Mouse (Mus musculus) CD4-positive, CD25-positive, alpha-beta regulatory T cell, adult 2 months (primary cell): ENCODE results near the gene Snrnp70.
"Not testable (repeated sequence)": the region's sequence is repeated elsewhere in the genome, so short reads cannot be mapped to it uniquely, and the experiment has no call there.

Experiments used
- DNase-seq: peaks from one replicate; pipeline ENCODE4 v3.0.0-alpha.2; 2012; ENCODE audit warnings: low read depth, low spot score

Snrnp70 gene

GRCm38 (mm10) chr7:45368178-45368577 is 27.4 kb downstream of the Snrnp70 start:
- no peak for DNase-seq

GRCm38 (mm10) chr7:45367020-45367880 is 28.3 kb downstream of the Snrnp70 start:
- peak; percentile 97 for DNase-seq

- DNase-seq: no peak
These were observed 28.9 kb downstream of the Snrnp70 start, which contains the start of gene Ppfia3 for GRCm38 (mm10) chr7:45366652-45367019. TSS of gene Ppfia3 (minus strand) at chr7:45367019.

- DNase-seq: peak; percentile 30
These were observed 29.5 kb downstream of the Snrnp70 start for GRCm38 (mm10) chr7:45365742-45366651.

- DNase-seq: no peak
These were observed 31.6 kb downstream of the Snrnp70 start for GRCm38 (mm10) chr7:45363983-45364382.

GRCm38 (mm10) chr7:45362801-45363200 is 32.7 kb downstream of the Snrnp70 start:
- DNase-seq: peak; percentile 81

GRCm38 (mm10) chr7:45361243-45361804 is 34.2 kb downstream of the Snrnp70 start:
- DNase-seq: peak; percentile 91

- DNase-seq: peak; percentile 38
These were observed 35.0 kb downstream of the Snrnp70 start for GRCm38 (mm10) chr7:45360404-45361125.

GRCm38 (mm10) chr7:45359081-45359480 is 36.5 kb downstream of the Snrnp70 start:
- not testable (repeated sequence) for DNase-seq

- DNase-seq: no peak
These were observed 39.5 kb downstream of the Snrnp70 start for GRCm38 (mm10) chr7:45356087-45356486.

- DNase-seq: no peak
These were observed 40.1 kb downstream of the Snrnp70 start for GRCm38 (mm10) chr7:45355318-45356020.

- DNase-seq: no peak
These were observed 42.5 kb downstream of the Snrnp70 start for GRCm38 (mm10) chr7:45353041-45353440.

- DNase-seq: no peak
These were observed 48.6 kb downstream of the Snrnp70 start for GRCm38 (mm10) chr7:45346905-45347304.

- DNase-seq: peak; percentile 62
These were observed 52.0 kb downstream of the Snrnp70 start for GRCm38 (mm10) chr7:45343543-45343942.

GRCm38 (mm10) chr7:45342081-45342480 is 53.5 kb downstream of the Snrnp70 start:
- no peak for DNase-seq

- peak; percentile 94 for DNase-seq
These were observed 54.2 kb downstream of the Snrnp70 start for GRCm38 (mm10) chr7:45341303-45341702.

- peak; percentile 55 for DNase-seq
These were observed 54.9 kb downstream of the Snrnp70 start for GRCm38 (mm10) chr7:45340669-45341068.

GRCm38 (mm10) chr7:45340066-45340442 is 55.5 kb downstream of the Snrnp70 start:
- no peak for DNase-seq

- DNase-seq: peak; percentile 68
These were observed 56.0 kb downstream of the Snrnp70 start for GRCm38 (mm10) chr7:45339410-45340065.
